ENCODE assay signal across 9 mouse cellular contexts in the genomic region with DNA sequence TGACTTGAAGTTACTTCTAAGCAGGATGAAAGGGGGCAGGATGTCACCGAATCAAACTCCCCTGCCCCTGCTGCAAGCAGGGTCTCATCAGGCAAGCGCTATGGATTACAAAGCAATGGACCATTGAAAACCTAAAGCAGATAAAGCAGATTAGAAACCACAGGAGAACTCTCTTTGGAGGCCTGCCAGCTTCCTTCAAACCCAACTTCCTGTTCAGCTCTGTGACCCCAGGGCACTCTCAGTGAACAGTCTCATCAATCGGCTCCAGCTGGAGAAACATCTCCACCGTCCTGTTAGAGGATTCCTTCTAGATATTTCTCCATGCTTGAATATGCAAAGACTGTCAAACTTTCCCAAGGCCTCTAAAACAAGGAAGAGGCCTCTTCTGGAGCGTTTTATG.
DNase-seq lines count a peak whose midpoint lies in the region; ATAC-seq and TF ChIP-seq lines count a peak whose summit lies in the region.
"Had no signal": no experiment of that assay in that cellular context is flagged by ENCODE, and none has a peak within 500 bp of the region (broad histone marks: within the 10 kb centered on the region; RNA-seq: fewer than 3 reads in every experiment).

No protein-coding gene starts in this region.

- no peak for TF ChIP-seq EP300 in heart, adult 2 months (IDR thresholded peaks at IDR 0.05; ENCODE audit: insufficient read depth, low read depth, low read length)

- no peak overlapping the region for H3K9ac ChIP-seq in heart, adult 2 months (ENCODE audit: low read depth, low read length)
- no peak overlapping the region for H3K9ac ChIP-seq in embryonic facial prominence, embryonic 11.5 days (replicated peaks; ENCODE audit: low read length)
- H3K9ac ChIP-seq in kidney, postnatal 0 days (ENCODE audit: low read depth, low read length), result no peak overlapping the region
- H3K9ac ChIP-seq: midbrain, embryonic 12.5 days had no signal

- H3K27me3 ChIP-seq in heart, adult 2 months (ENCODE audit: control insufficient read depth, insufficient read depth, low read length), result no peaks in the 10 kb centered on the region
- H3K27me3 ChIP-seq in heart, embryonic 10.5 days (ENCODE audit: insufficient read depth, poor library complexity, severe bottlenecking), result no peaks in the 10 kb centered on the region
- H3K27me3 ChIP-seq in embryonic facial prominence, embryonic 11.5 days (ENCODE audit: control insufficient read depth, insufficient read depth, low read length), result no peaks in the 10 kb centered on the region
- H3K27me3 ChIP-seq in kidney, postnatal 0 days (ENCODE audit: insufficient read depth, low read length), result no peaks in the 10 kb centered on the region
- H3K27me3 ChIP-seq: midbrain, embryonic 12.5 days had no signal

- H3K27ac ChIP-seq in heart, adult 2 months, result peak overlapping the region; percentile 44
- no peak overlapping the region for H3K27ac ChIP-seq in heart, embryonic 10.5 days
- no peak overlapping the region for H3K27ac ChIP-seq in embryonic facial prominence, embryonic 11.5 days (replicated peaks; ENCODE audit: low read depth, low read length)
- 0 out of 2 replicates have a peak overlapping the region, but pooled peaks have one; percentile 43 for H3K27ac ChIP-seq in kidney, postnatal 0 days
- H3K27ac ChIP-seq: midbrain, embryonic 12.5 days had no signal

- intact Hi-C loops in heart, adult 2 months (cut with DNase I), result no loop called here

- peak in 1 of 2 experiments; percentile 49 for DNase-seq in heart, adult 2 months
- no peak for DNase-seq in heart, embryonic 10.5 days (ENCODE audit: low spot score)
- peak; percentile 9 for DNase-seq in A20 (ENCODE audit: low read depth, low spot score)
- DNase-seq in embryonic facial prominence, embryonic 11.5 days (ENCODE audit: low spot score), result peak; percentile 50
- DNase-seq in kidney, postnatal 0 days (ENCODE audit: low spot score), result peak; percentile 86
- no peak for DNase-seq in cerebellum, postnatal 36 days
- no peak for DNase-seq in layer of hippocampus, postnatal 10 days (ENCODE audit: low spot score in 2 of 2)
- no peak for DNase-seq in neural tube, embryonic 10.5 days (ENCODE audit: extremely low spot score, low spot score)

- H3K36me3 ChIP-seq in heart, adult 2 months (ENCODE audit: control insufficient read depth, insufficient read depth, low read length), result no peaks in the 10 kb centered on the region
- no peaks in the 10 kb centered on the region for H3K36me3 ChIP-seq in heart, embryonic 10.5 days
- no peaks in the 10 kb centered on the region for H3K36me3 ChIP-seq in embryonic facial prominence, embryonic 11.5 days (replicated peaks; ENCODE audit: control insufficient read depth, insufficient read depth, low read depth, low read length)
- H3K36me3 ChIP-seq in kidney, postnatal 0 days (ENCODE audit: insufficient read depth, low read length), result no peaks in the 10 kb centered on the region
- H3K36me3 ChIP-seq: midbrain, embryonic 12.5 days had no signal

- WGBS in heart, adult 2 months, result 41% methylated on average over 5 of the region's 5 CpGs
- 44% methylated on average over 5 of the region's 5 CpGs for WGBS in heart, embryonic 10.5 days
- WGBS in embryonic facial prominence, embryonic 11.5 days, result 44% methylated on average over 5 of the region's 5 CpGs
- WGBS in kidney, postnatal 0 days, result 14% methylated on average over 5 of the region's 5 CpGs

- H3K4me3 ChIP-seq in heart, adult 2 months, result no peak overlapping the region
- no peak overlapping the region for H3K4me3 ChIP-seq in heart, embryonic 10.5 days
- H3K4me3 ChIP-seq in embryonic facial prominence, embryonic 11.5 days (ENCODE audit: low read depth, low read length), result no peak overlapping the region
- no peak overlapping the region for H3K4me3 ChIP-seq in kidney, postnatal 0 days (replicated peaks; ENCODE audit: low read depth, low read length)
- H3K4me3 ChIP-seq: midbrain, embryonic 12.5 days had no signal

- no peaks in the 10 kb centered on the region for H3K79me2 ChIP-seq in heart, adult 2 months (replicated peaks; ENCODE audit: control insufficient read depth, insufficient read depth, low read length)

- peaks cover 3% of the 10 kb centered on the region for H3K4me1 ChIP-seq in heart, adult 2 months (ENCODE audit: control insufficient read depth, insufficient read depth, low read length)
- H3K4me1 ChIP-seq in heart, embryonic 10.5 days, result peaks cover 5% of the 10 kb centered on the region; the same call in 1 of the 2 replicates
- H3K4me1 ChIP-seq in embryonic facial prominence, embryonic 11.5 days (ENCODE audit: control insufficient read depth, insufficient read depth, low read length), result no peaks in the 10 kb centered on the region
- peaks cover 12% of the 10 kb centered on the region for H3K4me1 ChIP-seq in kidney, postnatal 0 days (replicated peaks; ENCODE audit: insufficient read depth, low read length)
- H3K4me1 ChIP-seq: midbrain, embryonic 12.5 days had no signal

- ATAC-seq in embryonic facial prominence, embryonic 11.5 days (replicated peaks; ENCODE audit: insufficient number of reproducible peaks, low FRiP score, low TSS enrichment, low read depth), result no peak
- ATAC-seq in kidney, postnatal 0 days (replicated peaks; ENCODE audit: low FRiP score, low read depth), result no peak

- no peak for TF ChIP-seq CTCF in heart, adult 2 months (IDR thresholded peaks at IDR 0.05)
- no peak for TF ChIP-seq CTCF in kidney, postnatal 0 days (IDR thresholded peaks at IDR 0.05; ENCODE audit: low read depth)

- TF ChIP-seq POLR2A in heart, adult 2 months (IDR thresholded peaks at IDR 0.05; ENCODE audit: insufficient read depth, low read depth, low read length), result no peak

- H3K4me2 ChIP-seq in embryonic facial prominence, embryonic 11.5 days (ENCODE audit: low read depth, low read length), result no peak overlapping the region
- no peak overlapping the region for H3K4me2 ChIP-seq in kidney, postnatal 0 days (ENCODE audit: low read length)
- H3K4me2 ChIP-seq: midbrain, embryonic 12.5 days had no signal

- no peaks in the 10 kb centered on the region for H3K9me3 ChIP-seq in heart, embryonic 10.5 days
- no peaks in the 10 kb centered on the region for H3K9me3 ChIP-seq in embryonic facial prominence, embryonic 11.5 days (replicated peaks; ENCODE audit: control insufficient read depth, low read length)
- no peaks in the 10 kb centered on the region for H3K9me3 ChIP-seq in kidney, postnatal 0 days (replicated peaks; ENCODE audit: low read length)
- H3K9me3 ChIP-seq: midbrain, embryonic 12.5 days had no signal

Comparison
In these comparisons a context has a peak if more than half of its experiments do, and no peak if none do; other contexts are left out.
1. H3K27ac ChIP-seq: peak in heart, adult 2 months (single experiment) and kidney, postnatal 0 days (single experiment); none in heart, embryonic 10.5 days (single experiment) and embryonic facial prominence, embryonic 11.5 days (single experiment).
2. DNase-seq: peak in A20 (single experiment), embryonic facial prominence, embryonic 11.5 days (single experiment) and kidney, postnatal 0 days (single experiment); none in heart, embryonic 10.5 days (single experiment), cerebellum, postnatal 36 days (0 of 2), layer of hippocampus, postnatal 10 days (0 of 2) and neural tube, embryonic 10.5 days (single experiment).